Mouse (Mus musculus): ENCODE data around the gene Glrp1.

Gene Glrp1

DNA sequence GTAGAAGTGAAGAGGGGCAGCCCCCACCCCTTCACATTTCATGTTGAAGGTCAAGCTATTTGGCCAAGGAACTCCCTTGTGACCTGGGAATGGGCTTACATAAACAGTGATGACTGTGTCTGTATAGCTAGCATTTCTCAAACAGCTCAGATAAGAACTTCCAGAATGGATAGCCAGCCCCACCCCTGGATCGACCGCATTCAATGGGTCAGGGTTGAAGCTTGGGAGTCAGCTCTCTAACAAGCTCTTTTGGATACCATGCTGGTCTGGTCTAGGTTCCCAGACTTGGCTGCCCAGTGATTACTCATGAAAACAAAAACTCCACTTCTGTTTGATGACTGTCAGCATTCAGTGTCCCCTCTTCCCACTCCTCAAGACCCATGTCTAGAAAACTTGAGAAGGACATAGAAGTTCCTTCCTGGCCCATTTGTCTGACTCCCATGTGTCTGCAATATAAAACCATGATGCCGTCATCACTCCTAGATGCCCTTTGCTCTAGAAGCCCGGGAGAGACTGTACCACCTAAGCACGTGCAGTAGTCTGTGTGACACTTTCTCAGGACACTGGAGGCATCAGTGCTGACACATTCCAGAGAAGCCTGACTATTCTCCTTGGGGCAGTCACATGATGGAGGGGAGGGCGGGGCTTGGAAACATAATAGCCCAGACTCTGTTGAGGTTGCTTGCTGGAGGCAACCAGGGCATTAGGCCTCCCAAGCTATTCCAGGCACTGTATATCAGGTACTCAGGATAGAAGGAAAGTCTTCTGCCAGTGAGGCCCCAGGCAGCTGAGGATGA is 45.6 kb downstream of the Glrp1 start:
- DNase-seq (ENCODE audit: low read depth in 2 of 2, low spot score in 2 of 2), result no peak

DNA sequence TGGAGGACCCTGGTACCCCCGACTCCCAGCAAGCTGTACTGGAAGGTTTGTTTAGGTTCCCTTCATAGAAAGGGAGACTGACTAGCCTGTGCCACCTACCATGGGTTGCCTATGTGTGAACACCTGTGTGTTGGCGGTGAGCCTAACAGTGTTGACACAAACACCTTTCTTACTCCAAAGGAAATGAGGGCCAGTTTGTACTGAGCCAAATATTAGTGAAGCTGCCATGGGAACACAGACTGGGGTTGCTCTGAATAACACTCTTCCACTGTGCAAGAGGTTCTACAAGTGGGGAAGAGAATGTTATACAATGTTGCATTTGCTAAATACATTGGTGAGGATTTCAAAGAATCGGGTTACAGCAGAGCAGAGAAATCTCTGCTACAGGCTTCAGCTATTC is 46.6 kb downstream of the Glrp1 start:
- DNase-seq (ENCODE audit: low read depth in 2 of 2, low spot score in 2 of 2), result no peak

DNA sequence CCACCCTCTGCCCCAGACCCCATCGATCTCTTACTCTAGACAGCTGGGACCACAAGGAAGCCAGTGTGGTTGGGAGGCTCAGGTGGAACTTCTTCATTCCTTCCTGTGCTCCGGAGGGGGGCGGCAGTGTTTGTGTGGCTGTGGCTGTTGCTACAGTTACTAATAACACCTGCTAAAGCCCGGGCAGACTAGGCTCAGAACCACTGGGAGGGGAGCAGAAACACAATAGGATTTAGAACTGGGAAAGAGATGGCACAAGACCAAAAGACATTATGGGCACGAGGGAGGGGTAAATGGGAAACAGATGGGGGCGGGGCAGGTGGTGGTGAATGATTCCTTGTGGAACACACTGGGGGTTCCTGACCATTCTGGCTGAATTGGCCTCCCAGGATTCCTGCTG is 47.4 kb downstream of the Glrp1 start:
- DNase-seq (ENCODE audit: low read depth in 2 of 2, low spot score in 2 of 2), result peak; percentile 22 to 32

DNA sequence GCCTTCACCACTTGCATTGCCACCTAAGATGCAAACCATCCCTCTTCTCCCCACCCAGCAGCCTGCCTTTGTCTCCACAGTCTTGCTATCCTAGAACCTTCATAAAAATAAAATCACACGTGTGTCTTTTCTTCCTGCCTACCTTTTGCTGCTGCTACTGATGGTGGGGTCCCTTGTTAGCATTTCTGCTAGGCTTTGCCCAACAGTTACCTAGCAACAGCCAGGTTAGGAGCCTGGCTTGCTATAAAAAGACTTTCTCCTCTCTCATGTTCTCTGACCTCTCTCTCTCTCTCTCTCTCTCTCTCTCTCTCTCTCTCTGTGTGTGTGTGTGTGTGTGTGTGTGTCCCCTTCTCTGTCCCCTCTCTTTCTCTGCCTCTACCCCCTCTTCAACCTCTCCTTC is 48.8 kb downstream of the Glrp1 start:
- DNase-seq (ENCODE audit: low read depth in 2 of 2, low spot score in 2 of 2), result no peak

DNA sequence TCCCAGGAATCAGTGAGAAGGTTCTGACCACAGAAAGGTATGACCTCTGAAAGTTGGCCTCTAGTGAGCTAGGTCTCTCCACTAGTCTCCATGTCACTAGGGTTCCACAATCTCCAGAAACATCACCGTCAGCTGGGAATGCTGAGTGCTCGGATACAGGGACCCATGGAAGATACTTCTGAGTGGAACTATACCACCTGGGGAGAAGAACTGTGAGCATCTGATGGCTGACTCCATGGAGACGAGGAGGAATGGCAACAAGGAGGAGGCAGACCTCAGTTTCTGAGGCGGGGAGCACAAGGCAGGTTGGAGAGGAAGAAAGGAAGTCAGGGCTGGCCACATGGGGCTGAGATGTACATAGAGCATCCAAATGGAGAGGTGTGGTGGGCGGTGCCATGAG is 50.2 kb downstream of the Glrp1 start:
- no peak for DNase-seq (ENCODE audit: low read depth in 2 of 2, low spot score in 2 of 2)

DNA sequence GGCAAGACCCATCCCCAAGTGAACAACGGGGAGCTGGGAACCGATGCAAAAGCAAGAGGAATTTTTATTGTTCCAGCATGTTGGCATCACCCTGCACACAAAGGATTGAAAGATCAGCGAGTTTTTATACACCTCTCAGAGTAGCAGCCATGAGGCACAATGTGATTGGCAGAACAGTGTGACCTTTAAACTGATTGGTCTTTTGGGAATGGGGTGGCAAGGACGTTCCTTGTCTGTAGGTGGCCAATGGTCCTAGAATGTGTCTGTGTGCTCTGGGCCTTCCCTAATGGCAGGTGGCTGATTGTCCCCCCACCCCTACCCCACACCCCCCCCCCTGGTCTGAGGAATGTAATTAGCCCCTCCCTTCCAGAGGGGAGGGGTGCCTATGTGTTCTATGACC is 50.7 kb downstream of the Glrp1 start:
- no peak for DNase-seq (ENCODE audit: low read depth in 2 of 2, low spot score in 2 of 2)

DNA sequence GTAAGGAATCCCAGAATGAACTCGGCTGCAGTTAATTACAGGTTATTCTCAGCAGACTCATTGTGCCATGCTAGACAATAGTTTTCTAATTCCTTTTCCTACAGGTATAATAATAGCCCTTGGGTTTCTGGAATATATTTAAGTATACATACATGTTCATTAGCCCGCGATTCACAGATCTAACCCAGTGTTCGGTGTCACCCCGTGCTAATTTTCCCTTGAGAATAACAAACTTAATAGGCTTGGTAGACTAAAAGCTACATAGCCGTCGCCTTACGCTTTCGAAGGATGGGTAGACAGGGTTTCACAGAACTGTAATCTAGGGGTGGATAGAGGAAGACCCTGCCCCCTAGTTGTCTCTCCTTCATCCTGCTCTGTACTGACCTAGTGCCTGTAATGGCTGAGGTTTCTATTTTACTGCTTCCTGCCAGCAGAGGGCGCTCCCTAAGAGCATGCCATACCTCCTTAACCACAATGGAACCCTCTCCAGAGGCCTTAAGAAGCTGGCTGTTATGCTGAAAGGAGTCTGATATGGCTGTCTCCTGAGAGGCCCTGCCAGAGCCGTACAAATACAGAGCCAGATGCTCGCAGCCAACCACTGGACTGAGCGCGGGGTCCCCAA is 53.3 kb downstream of the Glrp1 start:
- DNase-seq (ENCODE audit: low read depth in 2 of 2, low spot score in 2 of 2), result peak; percentile 64 to 69

DNA sequence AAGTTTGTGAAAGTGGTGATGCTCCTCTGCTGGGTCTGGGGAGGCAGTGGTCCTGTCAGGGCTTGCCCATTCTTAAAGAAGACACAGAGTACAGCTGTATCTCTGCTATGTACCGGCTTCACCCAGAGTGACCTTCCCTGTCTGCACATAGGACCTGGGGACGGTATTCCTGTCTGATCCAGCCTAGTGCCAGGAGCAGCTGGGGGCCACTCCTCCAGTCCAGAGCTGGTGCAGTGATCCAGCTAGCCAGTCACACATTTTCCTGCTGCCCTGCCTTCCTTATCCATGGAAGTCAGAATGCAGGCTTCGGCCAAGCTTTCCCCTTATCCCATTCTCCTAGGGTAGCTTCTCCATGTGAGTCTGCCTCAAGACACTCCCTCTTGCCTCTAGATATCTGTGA is 54.1 kb downstream of the Glrp1 start:
- no peak for DNase-seq (ENCODE audit: low read depth in 2 of 2, low spot score in 2 of 2)

DNA sequence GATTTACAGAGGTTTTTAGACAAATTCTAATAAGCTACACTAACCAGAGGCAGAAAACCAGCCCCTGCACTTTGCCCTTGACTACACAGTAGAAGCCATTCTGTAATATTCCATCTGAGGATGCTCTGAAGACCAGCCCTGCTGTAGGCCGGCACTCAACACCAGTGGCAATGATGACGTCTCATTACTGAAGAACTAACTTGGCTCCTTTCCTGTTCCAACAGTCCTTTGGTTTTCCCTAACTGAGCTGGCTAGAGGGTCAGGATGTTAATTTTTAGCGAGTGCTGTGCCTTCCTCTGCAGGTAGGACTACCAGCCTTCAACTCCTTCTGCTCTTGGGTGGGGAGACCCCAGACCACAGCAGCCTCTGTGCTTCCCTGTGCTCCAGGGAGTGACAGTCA is 55.2 kb downstream of the Glrp1 start:
- no peak for DNase-seq (ENCODE audit: low read depth in 2 of 2, low spot score in 2 of 2)

DNA sequence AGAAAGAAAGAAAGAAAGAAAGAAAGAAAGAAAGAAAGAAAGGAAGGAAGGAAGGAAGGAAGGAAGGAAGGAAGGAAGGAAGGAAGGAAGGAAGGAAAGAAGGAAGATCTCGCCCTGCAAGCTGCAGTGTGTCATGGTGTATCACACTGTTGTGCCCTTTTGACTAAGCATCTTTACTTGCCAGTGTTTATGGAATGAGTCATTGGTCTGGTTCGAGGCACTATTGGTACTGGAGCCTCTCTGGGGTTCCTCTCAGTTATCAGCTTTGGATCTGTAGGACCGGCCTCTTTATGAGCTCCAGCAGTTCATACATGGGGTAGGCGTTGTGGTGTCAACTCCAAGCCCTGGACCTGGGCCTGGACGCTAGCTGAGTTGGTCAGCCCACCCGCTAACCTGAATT is 57.7 kb downstream of the Glrp1 start:
- no peak for DNase-seq (ENCODE audit: low read depth in 2 of 2, low spot score in 2 of 2)

DNA sequence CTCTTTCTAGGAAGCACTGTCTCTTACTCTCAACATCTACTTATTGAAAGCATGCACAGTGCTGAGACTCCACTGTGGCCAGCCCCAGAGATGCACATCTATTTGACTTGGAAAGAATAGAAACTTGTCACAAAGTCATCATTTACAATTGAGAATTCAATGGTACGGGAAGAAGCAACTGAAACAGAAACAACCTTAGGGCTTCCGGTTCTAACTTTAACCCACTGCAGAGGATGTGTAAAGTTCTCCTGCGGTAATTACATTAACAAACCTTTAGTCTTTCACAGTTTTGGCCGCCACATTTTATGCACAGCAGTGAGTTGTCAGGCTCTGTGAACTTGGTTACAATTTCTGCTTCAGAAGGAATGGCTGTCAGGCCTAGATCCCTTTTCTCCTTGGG is 59.2 kb downstream of the Glrp1 start:
- no peak for DNase-seq (ENCODE audit: low read depth in 2 of 2, low spot score in 2 of 2)

Measured in CD8-positive naive resting alpha-beta T cell, adult 2 months (primary cell).